Mouse (Mus musculus): ENCODE data around the gene Psmb5. TPM values are rescaled to one million over a fixed set of nuclear protein-coding genes. Genes with fewer than 3 reads are reported as not detected.
A peak's percentile ranks its signal among the peaks of the same experiment; 100 is the strongest.

Psmb5 gene
- total RNA-seq, 2 experiments from 2014 or later: 175 to 184 TPM

GRCm38 (mm10) chr14:54592319-54592934 lies 25.4 kb downstream of the Psmb5 start:
- no peak for DNase-seq

GRCm38 (mm10) chr14:54591056-54591455 lies 26.8 kb downstream of the Psmb5 start:
- DNase-seq: no peak

- DNase-seq: no peak
Measured at GRCm38 (mm10) chr14:54583681-54584338, 34.0 kb downstream of the Psmb5 start.

GRCm38 (mm10) chr14:54582536-54582935 lies 35.3 kb downstream of the Psmb5 start:
- DNase-seq: no peak

GRCm38 (mm10) chr14:54579638-54580037 lies 38.2 kb downstream of the Psmb5 start:
- no peak for DNase-seq

GRCm38 (mm10) chr14:54578063-54578462 lies 39.8 kb downstream of the Psmb5 start:
- DNase-seq: no peak

- DNase-seq: peak; percentile 90
Measured at GRCm38 (mm10) chr14:54577089-54577982, 40.5 kb downstream of the Psmb5 start, which contains the start of gene Ajuba. Gene Ajuba (minus strand): TSS chr14:54577558.

- DNase-seq: peak; percentile 53
Measured at GRCm38 (mm10) chr14:54576241-54577088, 41.4 kb downstream of the Psmb5 start.

- DNase-seq: peak; percentile 65
Measured at GRCm38 (mm10) chr14:54575631-54576030, 42.2 kb downstream of the Psmb5 start.

- no peak for DNase-seq
Measured at GRCm38 (mm10) chr14:54575031-54575430, 42.8 kb downstream of the Psmb5 start.

GRCm38 (mm10) chr14:54574253-54574652 lies 43.6 kb downstream of the Psmb5 start:
- no peak for DNase-seq

- DNase-seq: no peak
Measured at GRCm38 (mm10) chr14:54572790-54573736, 44.8 kb downstream of the Psmb5 start.

GRCm38 (mm10) chr14:54572122-54572521 lies 45.7 kb downstream of the Psmb5 start:
- no peak for DNase-seq

GRCm38 (mm10) chr14:54569451-54570392 lies 48.1 kb downstream of the Psmb5 start:
- DNase-seq: peak; percentile 21

- peak; percentile 49 for DNase-seq
Measured at GRCm38 (mm10) chr14:54568694-54569414, 49.0 kb downstream of the Psmb5 start.
